Mouse (Mus musculus) embryonic fibroblast, embryonic 13.5 days (primary cell): ENCODE data around the gene C2cd4d.

Experiments used
- CTCF ChIP-seq: IDR thresholded peaks from 2 replicates; pipeline ENCODE4 v1.5.1; 2011; ENCODE audit warnings: mild to moderate bottlenecking, control low read depth, low read length, moderate library complexity, borderline replicate concordance; ENCODE audit not compliant: insufficient read depth
- POLR2A ChIP-seq: IDR thresholded peaks from 2 replicates; pipeline ENCODE4 v1.6.1; 2011; ENCODE audit warnings: low read depth, mild to moderate bottlenecking, control low read depth, low read length, moderate library complexity

GRCm38 (mm10) chr3:94373597-94374011 lies 11.4 kb downstream of the C2cd4d start:
- TF ChIP-seq POLR2A, result no peak
- no peak for TF ChIP-seq CTCF
